Mouse (Mus musculus): Measurements from ENCODE around the gene Morn5. TPM values are rescaled to one million over a fixed set of nuclear protein-coding genes. Genes with fewer than 3 reads are reported as not detected.

Morn5 gene
- polyA plus RNA-seq (2012; rRNA removed) = 2.5 and 2.6 TPM in 2 replicates

DNA sequence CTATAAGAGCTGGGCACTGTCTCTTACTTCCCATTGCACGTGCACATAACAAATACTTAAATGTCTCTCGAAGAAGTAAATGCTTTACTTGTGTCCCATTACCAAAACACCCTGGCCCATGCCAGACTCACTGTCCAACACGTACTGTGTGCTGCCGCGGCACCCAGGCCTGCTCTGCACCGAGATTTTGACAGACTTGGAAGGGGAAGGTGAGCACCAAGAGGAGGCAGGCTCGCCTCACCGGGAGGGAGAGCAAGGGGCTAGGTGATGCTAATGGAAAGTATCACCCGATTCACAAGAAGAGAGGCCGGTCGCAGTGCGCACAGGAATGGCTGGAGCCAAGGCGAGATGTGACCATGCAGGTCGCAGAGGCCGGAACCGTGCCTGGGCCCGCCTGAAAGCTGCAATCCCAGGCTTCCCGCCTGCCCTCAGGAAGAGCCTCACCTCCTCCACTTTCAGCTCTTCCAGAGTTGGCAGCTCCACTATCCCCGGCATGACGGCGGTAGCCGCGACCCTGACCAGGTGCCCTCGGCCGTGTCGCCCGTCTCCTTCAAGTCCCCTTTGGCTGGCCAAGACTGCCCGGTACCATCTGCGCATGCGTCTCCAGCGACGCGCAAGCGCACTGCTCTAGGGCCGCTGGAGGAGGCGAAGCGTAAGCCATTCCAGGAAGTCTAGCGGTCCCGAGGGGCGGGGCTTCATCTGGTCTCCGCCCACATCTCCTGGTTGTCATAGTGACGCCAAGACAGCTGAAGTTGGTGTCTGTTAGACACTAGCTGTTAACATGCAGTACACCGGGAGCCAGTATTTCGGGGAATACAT is at the start of gene Morn5, which contains the start of gene Ndufa8:
TSS of gene Morn5 (plus strand) at position 711 of the 819 bp plus-strand sequence.
TSS of gene Ndufa8 (minus strand) at position 659 of the 819 bp plus-strand sequence.
- Histone ChIP-seq H3K4me1 (ENCODE audit: control insufficient read depth, insufficient read depth, low read length) (peaks cover 12% of the 10 kb centered on the region; the same call in 1 of the 2 replicates), H3K27me3 (ENCODE audit: control insufficient read depth, insufficient read depth, low read length) (no peaks in the 10 kb centered on the region), H3K4me3 (replicated peaks; ENCODE audit: insufficient read depth, low read depth, low read length) (peak within 1 kb of the TSS; percentile 85), H3K27ac (ENCODE audit: insufficient read depth, low read length) (peak within 1 kb of the TSS; percentile 69)
- peak; percentile 95 for TF ChIP-seq POLR2A (IDR thresholded peaks at IDR 0.05; ENCODE audit: borderline replicate concordance, insufficient read depth, low read length)
- TF ChIP-seq CTCF (IDR thresholded peaks at IDR 0.05; ENCODE audit: borderline replicate concordance, insufficient read depth, low read depth, low read length) = no peak
- DNase-seq = peak; percentile 98 to 99
- under 1% methylated on average over 44 of the region's 44 CpGs for WGBS

DNA sequence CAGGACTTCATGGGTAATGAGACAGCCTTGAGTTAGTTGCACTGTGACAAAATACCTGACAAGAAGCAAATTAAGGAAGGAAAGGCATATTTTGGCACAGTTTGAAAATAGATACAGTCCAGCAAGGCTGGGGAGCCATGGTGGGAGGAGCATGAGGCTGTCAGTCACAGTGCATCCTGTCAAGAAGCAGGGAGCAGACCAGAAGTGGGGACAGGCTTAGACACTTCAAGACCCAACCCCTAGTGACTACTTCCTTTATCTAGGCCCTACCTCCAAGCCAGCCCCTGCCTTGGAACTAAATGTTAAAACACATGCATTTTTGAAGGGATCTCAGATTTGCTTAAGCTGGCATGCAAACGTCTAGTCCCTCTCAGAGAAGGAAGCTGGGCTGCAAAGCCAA is 48.9 kb upstream of the Morn5 start:
- 46% methylated on average over 1 of the region's 1 CpGs for WGBS
- no peak for DNase-seq
- H3K4me1 ChIP-seq (ENCODE audit: control insufficient read depth, insufficient read depth, low read length) = no peaks in the 10 kb centered on the region
- no peaks in the 10 kb centered on the region for H3K27me3 ChIP-seq (ENCODE audit: control insufficient read depth, insufficient read depth, low read length)
- no peak overlapping the region for H3K4me3 ChIP-seq (replicated peaks; ENCODE audit: insufficient read depth, low read depth, low read length)
- H3K27ac ChIP-seq (ENCODE audit: insufficient read depth, low read length) = no peak overlapping the region
- TF ChIP-seq POLR2A (IDR thresholded peaks at IDR 0.05; ENCODE audit: borderline replicate concordance, insufficient read depth, low read length) = no peak
- TF ChIP-seq CTCF (IDR thresholded peaks at IDR 0.05; ENCODE audit: borderline replicate concordance, insufficient read depth, low read depth, low read length) = no peak

- no peak overlapping the region for H3K27ac ChIP-seq (ENCODE audit: insufficient read depth, low read length)
- H3K27me3 ChIP-seq (ENCODE audit: control insufficient read depth, insufficient read depth, low read length) = no peaks in the 10 kb centered on the region
- no peak for DNase-seq
- no peak overlapping the region for H3K4me3 ChIP-seq (replicated peaks; ENCODE audit: insufficient read depth, low read depth, low read length)
- no peaks in the 10 kb centered on the region for H3K4me1 ChIP-seq (ENCODE audit: control insufficient read depth, insufficient read depth, low read length)
- WGBS = 44% methylated on average over 6 of the region's 6 CpGs
- TF ChIP-seq CTCF (IDR thresholded peaks at IDR 0.05; ENCODE audit: borderline replicate concordance, insufficient read depth, low read depth, low read length) (no peak), POLR2A (IDR thresholded peaks at IDR 0.05; ENCODE audit: borderline replicate concordance, insufficient read depth, low read length) (no peak)
These were observed 47.1 kb upstream of the Morn5 start for GRCm38 (mm10) chr2:36002188-36002587.

DNA sequence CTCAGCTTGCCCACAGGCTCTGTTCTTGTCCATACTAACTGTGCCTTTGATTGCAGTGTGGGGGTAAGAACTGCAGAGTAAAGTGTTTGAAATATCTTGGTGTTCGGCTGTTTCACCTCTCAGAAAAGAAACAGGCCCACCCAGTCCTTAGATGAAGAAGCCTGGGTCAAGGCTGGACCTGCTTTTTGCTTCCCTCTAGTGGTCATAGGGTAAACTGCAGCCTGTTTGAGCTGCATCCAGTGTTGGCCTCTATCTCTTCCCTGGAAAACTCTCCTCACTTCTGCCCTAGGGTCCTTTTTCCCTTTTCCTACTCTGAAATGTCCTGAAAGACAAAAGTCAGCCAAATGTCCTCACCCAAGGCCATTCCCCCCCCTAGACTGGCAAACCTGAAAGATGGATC is 41.2 kb upstream of the Morn5 start:
- DNase-seq = peak; percentile 17 to 31
- WGBS = 21% methylated on average over 1 of the region's 1 CpGs
- peaks cover 4% of the 10 kb centered on the region; the same call in 1 of the 2 replicates for H3K4me1 ChIP-seq (ENCODE audit: control insufficient read depth, insufficient read depth, low read length)
- no peak overlapping the region for H3K4me3 ChIP-seq (replicated peaks; ENCODE audit: insufficient read depth, low read depth, low read length)
- peaks cover 1% of the 10 kb centered on the region; the same call in 1 of the 2 replicates for H3K27me3 ChIP-seq (ENCODE audit: control insufficient read depth, insufficient read depth, low read length)
- peak; percentile 74 for TF ChIP-seq CTCF (IDR thresholded peaks at IDR 0.05; ENCODE audit: borderline replicate concordance, insufficient read depth, low read depth, low read length)
- TF ChIP-seq POLR2A (IDR thresholded peaks at IDR 0.05; ENCODE audit: borderline replicate concordance, insufficient read depth, low read length) = no peak
- no peak overlapping the region for H3K27ac ChIP-seq (ENCODE audit: insufficient read depth, low read length)

- peaks cover 1% of the 10 kb centered on the region; the same call in 1 of the 2 replicates for H3K27me3 ChIP-seq (ENCODE audit: control insufficient read depth, insufficient read depth, low read length)
- H3K4me1 ChIP-seq (ENCODE audit: control insufficient read depth, insufficient read depth, low read length) = peaks cover 4% of the 10 kb centered on the region; the same call in 1 of the 2 replicates
- H3K4me3 ChIP-seq (replicated peaks; ENCODE audit: insufficient read depth, low read depth, low read length) = no peak overlapping the region
- WGBS = 30% methylated on average over 4 of the region's 4 CpGs
- H3K27ac ChIP-seq (ENCODE audit: insufficient read depth, low read length) = no peak overlapping the region
- peak; percentile 54 to 57 for DNase-seq
- no peak for TF ChIP-seq POLR2A (IDR thresholded peaks at IDR 0.05; ENCODE audit: borderline replicate concordance, insufficient read depth, low read length)
- peak; percentile 83 for TF ChIP-seq CTCF (IDR thresholded peaks at IDR 0.05; ENCODE audit: borderline replicate concordance, insufficient read depth, low read depth, low read length)
These were observed 39.9 kb upstream of the Morn5 start for GRCm38 (mm10) chr2:36009386-36009785.

- H3K27me3 ChIP-seq (ENCODE audit: control insufficient read depth, insufficient read depth, low read length) = peaks cover 1% of the 10 kb centered on the region; the same call in 1 of the 2 replicates
- no peak for TF ChIP-seq POLR2A (IDR thresholded peaks at IDR 0.05; ENCODE audit: borderline replicate concordance, insufficient read depth, low read length)
- TF ChIP-seq CTCF (IDR thresholded peaks at IDR 0.05; ENCODE audit: borderline replicate concordance, insufficient read depth, low read depth, low read length) = no peak
- WGBS = 74% methylated on average over 8 of the region's 8 CpGs
- no peak overlapping the region for H3K4me3 ChIP-seq (replicated peaks; ENCODE audit: insufficient read depth, low read depth, low read length)
- no peak overlapping the region for H3K27ac ChIP-seq (ENCODE audit: insufficient read depth, low read length)
- no peak for DNase-seq
- H3K4me1 ChIP-seq (ENCODE audit: control insufficient read depth, insufficient read depth, low read length) = peaks cover 4% of the 10 kb centered on the region; the same call in 1 of the 2 replicates
These were observed 38.7 kb upstream of the Morn5 start for GRCm38 (mm10) chr2:36010579-36010978.

DNA sequence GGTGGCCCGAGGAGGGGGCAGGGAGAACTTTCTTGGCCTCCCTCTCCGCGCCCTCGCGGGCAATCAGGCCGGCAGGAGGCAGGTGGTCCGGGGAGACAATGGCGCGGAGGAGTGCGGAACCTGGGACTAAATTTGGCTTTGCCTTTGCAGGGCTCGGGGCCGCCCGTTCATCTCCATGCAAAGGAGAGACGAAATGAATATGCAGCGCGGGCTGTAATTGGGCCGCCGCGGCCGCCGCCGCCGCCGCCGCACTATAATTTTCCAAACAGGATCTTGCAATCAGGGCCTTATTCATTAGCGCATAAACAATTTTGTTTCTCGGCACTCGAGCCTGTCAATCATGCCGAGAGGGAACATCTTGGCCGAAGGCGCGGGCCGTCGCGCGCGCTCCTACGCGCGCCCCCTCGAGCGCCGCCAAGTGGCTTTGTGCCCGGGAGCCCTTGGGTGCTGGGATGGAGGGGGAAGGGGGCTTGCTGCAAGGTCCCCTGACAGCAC is 37.9 kb upstream of the Morn5 start:
- Histone ChIP-seq H3K27ac (ENCODE audit: insufficient read depth, low read length) (no peak overlapping the region), H3K27me3 (ENCODE audit: control insufficient read depth, insufficient read depth, low read length) (peaks cover 1% of the 10 kb centered on the region; the same call in 1 of the 2 replicates), H3K4me1 (ENCODE audit: control insufficient read depth, insufficient read depth, low read length) (peaks cover 4% of the 10 kb centered on the region; the same call in 1 of the 2 replicates), H3K4me3 (replicated peaks; ENCODE audit: insufficient read depth, low read depth, low read length) (peak overlapping the region; percentile 32)
- DNase-seq = peak; percentile 7 to 18
- 1% methylated on average over 44 of the region's 44 CpGs for WGBS
- TF ChIP-seq CTCF (IDR thresholded peaks at IDR 0.05; ENCODE audit: borderline replicate concordance, insufficient read depth, low read depth, low read length) (no peak), POLR2A (IDR thresholded peaks at IDR 0.05; ENCODE audit: borderline replicate concordance, insufficient read depth, low read length) (no peak)
